Mouse (Mus musculus) testis, adult 2 months (tissue): ENCODE results near the gene Slc25a1.

ENCODE experiments used
- CTCF ChIP-seq: fragments of 200-500 bp; IDR thresholded peaks from 2 replicates; pipeline ENCODE4 v1.5.1; 2012; ENCODE audit warnings: low read depth, mild to moderate bottlenecking, inconsistent platforms, low read length, moderate library complexity; ENCODE audit not compliant: control insufficient read depth, insufficient read depth, insufficient replicate concordance
- POLR2A ChIP-seq: fragments of 200-500 bp; IDR thresholded peaks from 2 replicates; pipeline ENCODE4 v1.6.1; 2012; ENCODE audit warnings: low read depth, mild to moderate bottlenecking, inconsistent platforms, low read length, moderate library complexity; ENCODE audit not compliant: control insufficient read depth

DNA sequence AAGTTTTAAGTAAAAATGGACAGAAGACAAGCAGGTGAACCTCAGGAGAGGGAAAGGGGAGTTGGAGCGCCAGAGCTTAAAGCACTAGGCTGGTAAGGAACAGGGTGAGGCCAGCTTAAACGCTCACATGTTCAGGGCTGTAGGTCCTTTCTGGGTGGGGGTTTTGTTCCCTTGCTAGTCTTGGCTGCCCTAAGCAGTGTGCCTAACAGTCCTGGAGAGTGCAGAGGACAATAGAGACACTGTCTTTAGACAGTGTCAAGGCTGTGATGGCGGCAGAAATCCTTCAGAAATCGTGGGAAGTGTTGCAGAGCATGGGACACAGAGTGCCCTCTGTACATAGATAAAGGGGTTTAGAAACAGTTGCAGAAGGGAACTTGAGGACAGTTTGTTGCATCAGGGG is 22.0 kb upstream of the Slc25a1 start:
- TF ChIP-seq CTCF (no peak), POLR2A (no peak)
